Mouse (Mus musculus) fibroblast of lung, adult 2 months (primary cell): ENCODE measurements at regions not wholly inside any gene's neighbourhood (a gene's known extent, or its start where the extent isn't known, plus 50 kb on each side); places are given as distances from the start of the nearest gene placed in this dataset.

Experiments used
- DNase-seq: peaks from one replicate; pipeline ENCODE4 v3.0.0-alpha.2; 2011; ENCODE audit warnings: low read depth

GRCm38 (mm10) chr3:148762541-148763225, 227.7 kb downstream of the Adgrl2 start:
- no peak for DNase-seq

DNA sequence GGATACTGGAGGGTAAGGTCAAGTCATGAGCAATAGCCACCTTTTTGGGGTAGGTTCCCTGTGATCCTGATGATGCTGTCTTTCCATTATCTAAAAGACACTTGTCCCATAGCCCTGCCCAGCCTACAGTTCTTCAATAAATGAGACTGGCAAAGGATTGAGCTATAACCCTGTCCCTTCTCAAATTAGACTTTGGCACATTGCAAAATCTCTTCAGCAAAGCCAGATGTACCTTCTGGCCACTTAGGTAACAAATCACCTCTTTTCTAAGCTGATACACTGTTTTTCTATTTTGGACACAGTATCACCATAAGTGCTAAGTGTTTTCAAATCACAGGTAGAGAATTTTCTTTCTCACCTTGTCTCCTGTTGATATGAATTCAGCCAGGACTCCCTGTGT, 228.8 kb downstream of the Adgrl2 start:
- DNase-seq, result no peak

DNA sequence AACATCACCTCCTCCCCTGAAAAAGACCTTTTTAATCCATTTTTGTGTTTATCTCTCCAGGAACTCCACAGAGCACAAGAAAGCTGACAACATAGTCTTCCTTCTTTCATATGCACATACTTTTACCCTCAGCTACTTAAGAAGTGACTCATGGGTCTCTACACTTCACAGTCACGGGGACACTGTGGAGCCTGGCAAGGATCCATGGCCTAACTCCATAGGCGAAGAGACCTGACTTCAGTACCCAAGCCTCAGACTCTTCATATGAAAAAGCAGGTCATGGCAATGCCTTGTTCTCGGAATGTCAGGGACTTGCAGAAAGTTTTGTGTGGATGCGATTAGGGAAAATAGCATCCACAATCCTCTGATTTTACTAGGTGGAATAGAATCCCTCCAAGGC, 230.9 kb downstream of the Adgrl2 start:
- no peak for DNase-seq

DNA sequence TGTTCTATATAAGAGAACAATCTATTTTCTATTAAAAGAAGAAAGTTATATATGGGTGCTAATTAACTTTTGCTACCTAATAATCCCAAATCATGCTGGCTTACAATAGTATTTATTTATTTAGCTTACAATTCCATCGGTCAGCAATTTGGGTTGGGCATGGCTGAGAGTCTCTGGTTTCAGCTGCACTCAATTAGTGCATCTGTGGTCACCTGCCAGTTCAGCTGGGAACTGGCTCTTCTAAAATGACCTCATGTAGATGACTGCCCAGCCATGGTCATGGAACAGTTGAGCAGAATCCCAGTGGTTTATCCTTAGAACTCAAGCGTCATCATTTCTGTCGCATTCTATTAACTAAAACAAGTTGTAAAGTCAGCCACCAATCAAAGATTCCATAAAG, 244.1 kb downstream of the Adgrl2 start:
- no peak for DNase-seq

DNA sequence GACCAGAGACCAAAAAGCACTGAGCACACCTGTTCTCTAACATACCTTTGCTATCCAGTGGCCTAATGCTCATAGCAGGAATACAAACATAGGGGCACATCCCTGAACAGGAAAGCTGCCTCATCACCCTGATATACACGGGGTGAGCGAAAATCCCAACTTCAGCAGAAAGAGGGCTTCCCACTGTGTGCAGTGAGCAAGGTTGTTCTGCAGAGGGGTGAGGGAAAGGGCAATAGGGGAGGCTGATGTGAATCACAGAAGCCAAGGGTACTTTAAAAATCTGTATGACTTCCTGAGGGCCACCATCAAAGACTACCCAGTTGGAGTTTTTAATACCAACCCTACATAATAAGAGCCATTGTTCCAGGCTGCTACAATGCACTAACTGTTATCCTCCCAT, 245.7 kb downstream of the Adgrl2 start:
- DNase-seq, result no peak

- peak; percentile 49 for DNase-seq
Measured at GRCm38 (mm10) chr3:148734194-148734749, 256.1 kb downstream of the Adgrl2 start.

- DNase-seq, result no peak
Measured at GRCm38 (mm10) chr3:148733227-148733854, 257.0 kb downstream of the Adgrl2 start.

GRCm38 (mm10) chr3:148731436-148731835, 258.9 kb downstream of the Adgrl2 start:
- DNase-seq, result no peak

DNA sequence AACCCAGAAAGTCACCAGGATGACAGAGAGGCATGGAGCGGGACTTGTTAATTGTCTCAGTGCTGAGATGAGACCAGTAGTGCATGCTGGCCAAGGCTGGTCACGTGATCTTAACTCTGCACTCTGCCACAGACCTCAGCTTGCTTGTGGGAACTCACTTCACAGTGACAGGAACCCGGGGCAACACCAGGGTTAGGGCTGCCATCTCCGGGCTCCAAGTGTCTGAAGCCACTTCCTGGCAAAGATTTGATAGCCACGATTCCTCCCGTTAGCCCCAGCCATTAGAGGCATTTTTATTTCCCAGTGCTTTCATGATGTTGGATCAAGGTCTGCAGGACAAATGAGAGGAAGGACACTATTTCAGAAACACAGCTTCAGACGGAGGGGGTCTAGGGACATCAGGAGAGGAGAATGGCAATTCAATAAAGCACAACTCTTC, 261.1 kb downstream of the Adgrl2 start:
- DNase-seq, result no peak

- no peak for DNase-seq
Measured at GRCm38 (mm10) chr3:148728513-148729241, 261.7 kb downstream of the Adgrl2 start.

GRCm38 (mm10) chr3:148726596-148727331, 263.6 kb downstream of the Adgrl2 start:
- no peak for DNase-seq

GRCm38 (mm10) chr3:148696555-148696954, 293.8 kb downstream of the Adgrl2 start:
- no peak for DNase-seq

GRCm38 (mm10) chr3:148695453-148695852, 294.9 kb downstream of the Adgrl2 start:
- no peak for DNase-seq

DNA sequence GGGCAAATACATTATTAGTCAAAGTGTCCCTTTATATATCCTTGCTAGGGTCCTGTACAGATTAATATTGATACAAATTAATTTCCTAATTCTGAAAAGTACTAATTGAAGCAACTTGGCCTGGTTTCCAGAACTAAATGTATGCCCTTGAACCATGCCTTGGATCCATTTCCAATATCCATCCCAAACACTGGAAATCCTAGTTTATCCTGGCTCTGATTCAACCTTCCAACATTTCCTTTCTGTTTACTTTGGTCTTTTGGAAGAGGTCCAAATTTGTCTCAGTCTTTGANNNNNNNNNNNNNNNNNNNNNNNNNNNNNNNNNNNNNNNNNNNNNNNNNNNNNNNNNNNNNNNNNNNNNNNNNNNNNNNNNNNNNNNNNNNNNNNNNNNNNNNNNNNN, 307.2 kb downstream of the Adgrl2 start:
- no peak for DNase-seq

GRCm38 (mm10) chr3:148682445-148682994, 307.8 kb downstream of the Adgrl2 start:
- DNase-seq, result no peak

DNA sequence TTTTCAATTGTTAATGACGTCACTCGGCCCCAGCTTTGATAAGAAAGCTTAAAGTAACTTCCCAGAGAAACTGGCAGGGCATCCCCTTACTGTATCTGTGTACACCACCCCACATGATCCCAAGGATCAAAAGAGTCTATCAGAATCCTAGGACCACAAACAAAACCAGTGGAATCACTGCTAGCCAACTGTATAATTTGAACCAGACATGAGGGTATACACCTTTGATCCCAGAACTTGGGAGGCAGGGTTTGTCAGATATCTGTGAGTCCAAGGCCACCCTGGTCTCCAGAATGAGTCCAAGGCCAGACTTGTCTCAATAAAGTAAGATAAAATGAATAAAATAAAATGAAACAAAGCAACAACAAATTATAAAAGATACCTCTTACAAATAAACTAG, 309.2 kb downstream of the Adgrl2 start:
- no peak for DNase-seq

- no peak for DNase-seq
Measured at GRCm38 (mm10) chr3:148680737-148681136, 309.6 kb downstream of the Adgrl2 start.

- no peak for DNase-seq
Measured at GRCm38 (mm10) chr3:148680086-148680485, 310.3 kb downstream of the Adgrl2 start.

DNA sequence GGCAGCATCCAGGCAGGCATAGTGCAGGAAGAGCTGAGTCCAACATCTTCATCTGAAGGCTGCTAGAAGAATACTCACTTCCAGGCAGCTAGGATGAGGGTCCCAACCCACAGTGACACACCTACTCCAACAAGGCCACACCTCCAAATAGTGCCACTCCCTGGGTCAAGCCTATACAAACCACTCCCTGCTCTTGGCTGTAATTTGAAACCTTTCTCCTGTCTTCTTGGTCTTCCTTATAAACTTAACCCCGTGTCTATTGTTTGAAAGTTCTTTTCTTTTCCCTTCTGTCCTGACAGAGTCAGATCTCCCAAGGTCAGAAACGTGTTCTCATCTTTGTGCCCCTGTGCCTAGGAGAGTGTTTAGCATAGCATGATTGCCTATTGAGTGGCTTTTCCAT, 311.2 kb downstream of the Adgrl2 start:
- no peak for DNase-seq

GRCm38 (mm10) chr3:148676025-148676424, 314.3 kb downstream of the Adgrl2 start:
- DNase-seq, result no peak

- DNase-seq, result no peak
Measured at GRCm38 (mm10) chr3:148662888-148663477, 327.4 kb downstream of the Adgrl2 start.
